Mouse (Mus musculus): Measurements from ENCODE around the gene Glis1.

Gene Glis1

GRCm38 (mm10) chr4:107452266-107453015 lies 18.1 kb downstream of the Glis1 start:
- no peak for DNase-seq (ENCODE audit: low spot score)

GRCm38 (mm10) chr4:107453141-107453984 lies 19.0 kb downstream of the Glis1 start:
- peak; percentile 69 for DNase-seq (ENCODE audit: low spot score)

GRCm38 (mm10) chr4:107457602-107458001 lies 23.2 kb downstream of the Glis1 start:
- peak; percentile 37 for DNase-seq (ENCODE audit: low spot score)

GRCm38 (mm10) chr4:107458907-107459306 lies 24.5 kb downstream of the Glis1 start:
- DNase-seq (ENCODE audit: low spot score), result peak; percentile 35

- no peak for DNase-seq (ENCODE audit: low spot score)
Observed at GRCm38 (mm10) chr4:107459461-107459860, 25.1 kb downstream of the Glis1 start.

- DNase-seq (ENCODE audit: low spot score), result no peak
Observed at GRCm38 (mm10) chr4:107460468-107460867, 26.1 kb downstream of the Glis1 start.

- DNase-seq (ENCODE audit: low spot score), result no peak
Observed at GRCm38 (mm10) chr4:107467831-107468230, 33.4 kb downstream of the Glis1 start.

GRCm38 (mm10) chr4:107468264-107468663 lies 33.9 kb downstream of the Glis1 start:
- DNase-seq (ENCODE audit: low spot score), result no peak

GRCm38 (mm10) chr4:107468768-107469167 lies 34.4 kb downstream of the Glis1 start:
- no peak for DNase-seq (ENCODE audit: low spot score)

- no peak for DNase-seq (ENCODE audit: low spot score)
Observed at GRCm38 (mm10) chr4:107476266-107476665, 41.9 kb downstream of the Glis1 start.

- DNase-seq (ENCODE audit: low spot score), result no peak
Observed at GRCm38 (mm10) chr4:107479015-107479414, 44.6 kb downstream of the Glis1 start.

- DNase-seq (ENCODE audit: low spot score), result no peak
Observed at GRCm38 (mm10) chr4:107482541-107482940, 48.1 kb downstream of the Glis1 start.

GRCm38 (mm10) chr4:107483556-107484220 lies 49.3 kb downstream of the Glis1 start:
- DNase-seq (ENCODE audit: low spot score), result no peak

- DNase-seq (ENCODE audit: low spot score), result no peak
Observed at GRCm38 (mm10) chr4:107484221-107484575, 49.8 kb downstream of the Glis1 start.

GRCm38 (mm10) chr4:107485903-107486302 lies 51.5 kb downstream of the Glis1 start:
- DNase-seq (ENCODE audit: low spot score), result no peak

- DNase-seq (ENCODE audit: low spot score), result no peak
Observed at GRCm38 (mm10) chr4:107489121-107489840, 54.9 kb downstream of the Glis1 start.

GRCm38 (mm10) chr4:107492991-107493390 lies 58.6 kb downstream of the Glis1 start:
- DNase-seq (ENCODE audit: low spot score), result no peak

GRCm38 (mm10) chr4:107495751-107496430 lies 61.5 kb downstream of the Glis1 start:
- no peak for DNase-seq (ENCODE audit: low spot score)

- DNase-seq (ENCODE audit: low spot score), result no peak
Observed at GRCm38 (mm10) chr4:107497430-107497935, 63.1 kb downstream of the Glis1 start.

- no peak for DNase-seq (ENCODE audit: low spot score)
Observed at GRCm38 (mm10) chr4:107502601-107503051, 68.2 kb downstream of the Glis1 start.

- no peak for DNase-seq (ENCODE audit: low spot score)
Observed at GRCm38 (mm10) chr4:107514981-107515380, 80.6 kb downstream of the Glis1 start.
